Mouse (Mus musculus): Measurements from ENCODE around the gene Gon7. TPM values are rescaled to one million over a fixed set of nuclear protein-coding genes. Genes with fewer than 3 reads are reported as not detected.

The Gon7 gene
- polyA plus RNA-seq, 1 experiment from 2014 or later = 24.0 TPM

DNA sequence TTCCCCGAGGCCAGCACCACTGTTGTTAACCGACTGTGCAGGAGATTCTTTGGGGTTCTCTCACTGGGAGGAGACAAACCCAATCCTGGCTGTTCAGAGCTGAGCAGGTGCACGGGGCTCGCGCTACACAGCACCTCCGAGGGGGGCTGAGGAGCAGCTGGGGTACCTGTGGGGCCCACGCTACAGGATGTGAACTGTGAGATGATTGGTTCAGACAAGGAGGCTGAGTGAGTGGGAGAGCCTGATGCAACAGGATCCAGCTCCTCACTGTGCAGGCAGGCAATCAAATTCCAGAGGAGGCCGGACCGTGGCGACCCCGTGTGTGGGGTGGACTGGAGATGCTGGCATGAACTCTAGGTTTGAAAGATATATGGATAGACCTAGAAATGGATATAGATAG is 35.2 kb downstream of the Gon7 start:
- 60% methylated on average over 11 of the region's 11 CpGs for WGBS
- no peak for ATAC-seq (replicated peaks; ENCODE audit: insufficient number of reproducible peaks, insufficient read depth, low FRiP score, low read depth)
- Histone ChIP-seq H3K9ac (no peak overlapping the region), H3K4me2 (no peak overlapping the region), H3K4me1 (replicated peaks) (peaks cover 4% of the 10 kb centered on the region), H3K4me3 (no peak overlapping the region), H3K27ac (no peak overlapping the region), H3K36me3 (no peaks in the 10 kb centered on the region), H3K27me3 (no peaks in the 10 kb centered on the region), H3K9me3 (replicated peaks) (no peaks in the 10 kb centered on the region)

DNA sequence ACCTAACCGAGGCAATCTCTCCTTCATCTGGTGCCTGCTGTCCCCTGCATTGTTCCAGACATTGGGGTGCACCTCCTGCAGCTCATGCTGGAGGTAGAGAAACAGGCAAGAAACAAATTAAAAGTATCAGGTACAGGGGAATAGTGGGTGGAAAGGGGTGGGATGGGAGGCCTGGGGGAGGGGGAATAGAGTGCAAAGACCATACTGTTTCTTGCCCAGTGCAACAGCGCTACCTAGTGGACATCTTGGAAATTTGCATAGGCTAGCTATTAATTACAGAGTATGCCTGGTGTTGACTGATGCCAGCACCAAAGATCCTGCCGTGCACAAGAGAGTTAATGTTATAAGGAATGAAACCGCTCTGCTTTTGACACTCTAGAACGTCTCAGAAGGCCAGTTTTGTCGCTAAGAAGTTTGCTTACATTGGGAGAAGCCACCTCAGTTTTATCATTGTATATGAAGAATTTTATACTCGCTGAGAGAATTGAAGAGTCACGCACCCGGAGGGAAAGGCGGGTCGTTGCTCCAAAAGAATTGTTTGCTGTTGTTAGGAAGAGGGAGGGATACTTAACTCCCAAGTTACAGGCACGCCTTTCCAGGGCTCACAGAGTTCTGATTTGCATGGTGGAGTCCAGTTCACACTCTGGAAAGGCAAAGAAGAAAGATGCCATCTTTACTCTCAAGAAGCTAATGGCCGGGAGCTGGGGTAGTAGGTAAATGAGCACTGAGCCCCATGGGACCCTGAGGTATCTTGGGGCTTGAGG is 37.9 kb downstream of the Gon7 start:
- Histone ChIP-seq H3K4me1 (replicated peaks) (peaks cover 4% of the 10 kb centered on the region), H3K36me3 (no peaks in the 10 kb centered on the region), H3K9me3 (replicated peaks) (no peaks in the 10 kb centered on the region), H3K4me3 (no peak overlapping the region), H3K9ac (no peak overlapping the region), H3K27me3 (no peaks in the 10 kb centered on the region), H3K27ac (no peak overlapping the region), H3K4me2 (no peak overlapping the region; the same call in 1 of the 2 replicates)
- ATAC-seq (replicated peaks; ENCODE audit: insufficient number of reproducible peaks, insufficient read depth, low FRiP score, low read depth) = 0 out of 2 replicates have a peak, but pooled peaks have one; percentile 27
- WGBS = 25% methylated on average over 13 of the region's 13 CpGs

- Histone ChIP-seq H3K4me2 (no peak overlapping the region), H3K36me3 (no peaks in the 10 kb centered on the region), H3K9ac (no peak overlapping the region), H3K4me3 (no peak overlapping the region), H3K27me3 (no peaks in the 10 kb centered on the region), H3K9me3 (replicated peaks) (no peaks in the 10 kb centered on the region), H3K4me1 (replicated peaks) (peaks cover 5% of the 10 kb centered on the region), H3K27ac (no peak overlapping the region)
- 79% methylated on average over 10 of the region's 10 CpGs for WGBS
- no peak for ATAC-seq (replicated peaks; ENCODE audit: insufficient number of reproducible peaks, insufficient read depth, low FRiP score, low read depth)
Observed at GRCm38 (mm10) chr12:102714654-102715395, 42.8 kb downstream of the Gon7 start.

DNA sequence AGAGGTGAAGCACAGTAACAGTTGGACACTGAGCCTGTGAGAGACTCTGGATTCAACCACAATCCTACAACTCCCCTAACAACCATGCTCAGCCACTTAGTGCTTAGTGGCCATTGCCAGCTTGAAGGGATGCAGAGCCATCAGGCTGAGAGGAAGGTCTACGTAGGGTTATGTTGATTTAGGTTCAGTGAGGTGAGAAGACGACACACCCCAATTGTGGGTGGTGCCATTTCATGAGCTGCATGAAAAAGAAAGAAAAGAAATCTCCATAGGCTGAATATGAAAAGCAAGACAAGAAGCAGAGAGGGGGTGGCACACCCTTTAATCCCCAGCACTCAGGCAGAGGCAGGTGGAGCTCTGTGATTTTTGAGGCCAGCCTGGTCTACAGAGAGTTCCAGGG is 43.5 kb downstream of the Gon7 start:
- H3K4me3 ChIP-seq = no peak overlapping the region
- 0 out of 2 replicates have a peak, but pooled peaks cover 3% of the 10 kb centered on the region for H3K4me1 ChIP-seq (replicated peaks)
- no peak overlapping the region for H3K4me2 ChIP-seq
- H3K36me3 ChIP-seq = no peaks in the 10 kb centered on the region
- H3K9ac ChIP-seq = no peak overlapping the region
- H3K9me3 ChIP-seq (replicated peaks) = no peaks in the 10 kb centered on the region
- H3K27ac ChIP-seq = no peak overlapping the region
- no peaks in the 10 kb centered on the region for H3K27me3 ChIP-seq
- WGBS = 85% methylated on average over 2 of the region's 2 CpGs
- no peak for ATAC-seq (replicated peaks; ENCODE audit: insufficient number of reproducible peaks, insufficient read depth, low FRiP score, low read depth)

GRCm38 (mm10) chr12:102713153-102713865 is 44.3 kb downstream of the Gon7 start:
- Histone ChIP-seq H3K27me3 (no peaks in the 10 kb centered on the region), H3K4me1 (replicated peaks) (0 out of 2 replicates have a peak, but pooled peaks cover 3% of the 10 kb centered on the region), H3K4me3 (no peak overlapping the region), H3K27ac (no peak overlapping the region), H3K9ac (no peak overlapping the region), H3K4me2 (0 out of 2 replicates have a peak overlapping the region, but pooled peaks have one; percentile 18), H3K36me3 (no peaks in the 10 kb centered on the region), H3K9me3 (replicated peaks) (no peaks in the 10 kb centered on the region)
- no peak for ATAC-seq (replicated peaks; ENCODE audit: insufficient number of reproducible peaks, insufficient read depth, low FRiP score, low read depth)
- 60% methylated on average over 20 of the region's 20 CpGs for WGBS

DNA sequence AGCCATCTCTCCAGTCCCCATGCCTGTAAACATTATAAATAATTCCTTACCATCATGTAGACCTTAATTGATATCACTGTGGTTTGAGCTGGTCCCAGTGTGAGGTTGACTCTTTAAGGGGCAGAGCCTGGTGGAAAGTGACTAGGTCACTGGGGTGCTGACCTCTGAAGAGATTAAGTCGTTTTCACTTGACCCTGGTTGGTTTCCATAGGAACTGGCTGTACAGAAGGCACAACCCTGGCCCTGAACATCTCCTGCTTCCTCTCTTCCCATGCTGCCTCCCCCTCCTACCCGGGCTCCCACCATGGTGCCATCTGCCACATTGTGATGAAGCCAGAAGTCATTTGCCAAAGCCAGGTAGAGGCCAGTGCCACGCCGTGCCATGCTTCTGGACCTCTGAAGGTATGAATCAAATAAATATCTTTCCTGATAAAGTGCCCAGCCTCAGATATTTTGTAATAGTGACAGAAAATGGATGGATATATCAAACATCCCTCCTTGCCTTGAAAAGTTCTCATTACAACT is 46.7 kb downstream of the Gon7 start:
- ATAC-seq (replicated peaks; ENCODE audit: insufficient number of reproducible peaks, insufficient read depth, low FRiP score, low read depth) = no peak
- no peaks in the 10 kb centered on the region for H3K9me3 ChIP-seq (replicated peaks)
- H3K4me2 ChIP-seq = no peak overlapping the region
- H3K4me3 ChIP-seq = no peak overlapping the region
- peaks cover 4% of the 10 kb centered on the region for H3K4me1 ChIP-seq (replicated peaks)
- H3K9ac ChIP-seq = no peak overlapping the region
- WGBS = 62% methylated on average over 4 of the region's 4 CpGs
- no peaks in the 10 kb centered on the region for H3K36me3 ChIP-seq
- H3K27me3 ChIP-seq = no peaks in the 10 kb centered on the region
- no peak overlapping the region for H3K27ac ChIP-seq

- H3K9me3 ChIP-seq (replicated peaks) = no peaks in the 10 kb centered on the region
- no peaks in the 10 kb centered on the region for H3K27me3 ChIP-seq
- H3K36me3 ChIP-seq = no peaks in the 10 kb centered on the region
- 84% methylated on average over 5 of the region's 5 CpGs for WGBS
- H3K4me3 ChIP-seq = no peak overlapping the region
- H3K4me2 ChIP-seq = no peak overlapping the region
- no peak overlapping the region for H3K9ac ChIP-seq
- H3K4me1 ChIP-seq (replicated peaks) = peaks cover 12% of the 10 kb centered on the region
- ATAC-seq (replicated peaks; ENCODE audit: insufficient number of reproducible peaks, insufficient read depth, low FRiP score, low read depth) = no peak
- no peak overlapping the region for H3K27ac ChIP-seq
Observed at GRCm38 (mm10) chr12:102709896-102710295, 47.7 kb downstream of the Gon7 start.

DNA sequence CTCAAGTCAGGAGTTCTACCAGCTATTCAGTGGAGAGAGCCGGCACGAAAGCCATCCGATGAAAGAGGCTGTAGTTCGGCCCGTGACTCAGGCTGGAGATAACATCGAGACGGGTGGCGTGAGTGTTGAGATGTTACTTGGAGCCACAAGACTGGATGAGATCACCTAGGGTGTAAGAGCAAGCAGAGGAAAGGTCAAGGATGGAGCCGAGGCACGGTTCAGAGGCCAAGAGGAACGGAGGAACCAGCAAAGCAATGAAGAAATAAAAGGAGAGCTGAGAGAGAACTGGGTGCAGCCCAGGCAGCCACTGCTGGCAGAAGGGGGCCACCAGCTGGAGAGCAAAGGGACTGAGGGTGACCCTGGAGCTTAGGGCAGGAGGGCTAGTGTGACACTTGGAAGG is 49.4 kb downstream of the Gon7 start:
- H3K4me3 ChIP-seq = peak overlapping the region; percentile 27
- ATAC-seq (replicated peaks; ENCODE audit: insufficient number of reproducible peaks, insufficient read depth, low FRiP score, low read depth) = no peak
- no peaks in the 10 kb centered on the region for H3K9me3 ChIP-seq (replicated peaks)
- no peaks in the 10 kb centered on the region for H3K36me3 ChIP-seq
- no peak overlapping the region for H3K9ac ChIP-seq
- H3K27me3 ChIP-seq = no peaks in the 10 kb centered on the region
- WGBS = 31% methylated on average over 11 of the region's 11 CpGs
- peaks cover 22% of the 10 kb centered on the region for H3K4me1 ChIP-seq (replicated peaks)
- H3K27ac ChIP-seq = no peak overlapping the region
- peak overlapping the region; percentile 58 for H3K4me2 ChIP-seq

- H3K36me3 ChIP-seq = no peaks in the 10 kb centered on the region
- no peaks in the 10 kb centered on the region for H3K9me3 ChIP-seq (replicated peaks)
- H3K4me3 ChIP-seq = no peak overlapping the region
- H3K9ac ChIP-seq = no peak overlapping the region
- no peak for ATAC-seq (replicated peaks; ENCODE audit: insufficient number of reproducible peaks, insufficient read depth, low FRiP score, low read depth)
- H3K27me3 ChIP-seq = no peaks in the 10 kb centered on the region
- peaks cover 30% of the 10 kb centered on the region for H3K4me1 ChIP-seq (replicated peaks)
- 90% methylated on average over 10 of the region's 10 CpGs for WGBS
- H3K4me2 ChIP-seq = no peak overlapping the region
- no peak overlapping the region for H3K27ac ChIP-seq
Observed at GRCm38 (mm10) chr12:102706833-102707463, 50.7 kb downstream of the Gon7 start.

GRCm38 (mm10) chr12:102705906-102706640 is 51.5 kb downstream of the Gon7 start:
- Histone ChIP-seq H3K27ac (0 out of 2 replicates have a peak overlapping the region, but pooled peaks have one; percentile 88), H3K27me3 (no peaks in the 10 kb centered on the region), H3K9ac (no peak overlapping the region)

More at GRCm38 (mm10) chr12:102705906-102706640, 51.5 kb downstream of the Gon7 start:
- Histone ChIP-seq H3K9me3 (replicated peaks) (no peaks in the 10 kb centered on the region), H3K36me3 (no peaks in the 10 kb centered on the region), H3K4me2 (peak overlapping the region; percentile 95), H3K4me1 (replicated peaks) (peaks cover 30% of the 10 kb centered on the region), H3K4me3 (peak overlapping the region; percentile 76; the same call in 1 of the 2 replicates)
- WGBS = 69% methylated on average over 6 of the region's 6 CpGs
- no peak for ATAC-seq (replicated peaks; ENCODE audit: insufficient number of reproducible peaks, insufficient read depth, low FRiP score, low read depth)

All from heart, embryonic 15.5 days (tissue).